Mouse (Mus musculus) MEL (cell line): ENCODE measurements around the gene Bpifb5. TPM values are rescaled to one million over a fixed set of nuclear protein-coding genes. Genes with fewer than 3 reads are reported as not detected.
"Not testable (repeated sequence)": the region's sequence is repeated elsewhere in the genome, so short reads cannot be mapped to it uniquely, and the experiment has no call there.

Source experiments
- DNase-seq: peaks from one replicate; pipeline ENCODE4 v3.0.0; 2011; ENCODE audit warnings: low read depth, low spot score
- H3K27ac ChIP-seq: 2 replicates; pipeline ENCODE4 v1.5.1; 2012; ENCODE audit warnings: low read depth, mild to moderate bottlenecking, control low read depth, low read length, moderate library complexity; ENCODE audit not compliant: control insufficient read depth
- H3K27me3 ChIP-seq, 2 experiments: fragments of 150-350 bp in 1 of 2; sonication (generic) in 1 of 2; 2 replicates each; pipeline ENCODE4 v1.6.1; 2012; ENCODE audit warnings: low read length in 2 of 2, mild to moderate bottlenecking in 2 of 2, improper control_type of control experiment in 1 of 2, moderate library complexity in 1 of 2; ENCODE audit not compliant: insufficient read depth in 2 of 2, control insufficient read depth in 1 of 2
- H3K36me3 ChIP-seq, 2 experiments: 2 replicates each; pipeline ENCODE4 v1.6.1; 2012 to 2014; ENCODE audit warnings: low read length in 2 of 2, improper control_type of control experiment in 1 of 2, inconsistent platforms in 1 of 2, mild to moderate bottlenecking in 1 of 2; ENCODE audit not compliant: insufficient read depth in 2 of 2, control insufficient read depth in 1 of 2
- H3K4me1 ChIP-seq, 2 experiments: fragments of 150-350 bp in 1 of 2; sonication (generic) in 1 of 2; 2 replicates each; pipeline ENCODE4 v1.6.1; 2012; ENCODE audit warnings: low read length in 2 of 2, improper control_type of control experiment in 1 of 2, mild to moderate bottlenecking in 1 of 2; ENCODE audit not compliant: insufficient read depth in 2 of 2, control insufficient read depth in 1 of 2
- H3K4me3 ChIP-seq, 2 experiments: fragments of 150-350 bp in 1 of 2; sonication (generic) in 1 of 2; 2 replicates each; pipeline ENCODE4 v1.5.1; 2012; ENCODE audit warnings: low read depth in 2 of 2, low read length in 2 of 2, mild to moderate bottlenecking in 2 of 2, moderate library complexity in 2 of 2, control low read depth in 1 of 2, improper control_type of control experiment in 1 of 2; ENCODE audit not compliant: control insufficient read depth in 1 of 2, insufficient read depth in 1 of 2
- H3K79me2 ChIP-seq: 2 replicates; pipeline ENCODE4 v1.6.1; 2012; ENCODE audit warnings: mild to moderate bottlenecking, low read length, moderate library complexity; ENCODE audit not compliant: control insufficient read depth, poor library complexity, insufficient read depth
- H3K9ac ChIP-seq: 2 replicates; pipeline ENCODE4 v1.6.1; 2012; ENCODE audit warnings: low read depth, mild to moderate bottlenecking, control low read depth, low read length, moderate library complexity; ENCODE audit not compliant: control insufficient read depth, poor library complexity, severe bottlenecking
- H3K9me3 ChIP-seq: fragments of 150-350 bp; sonication (generic); replicated peaks from 2 replicates; pipeline ENCODE4 v1.6.1; 2012; ENCODE audit warnings: mild to moderate bottlenecking, low read length, improper control_type of control experiment, moderate library complexity; ENCODE audit not compliant: insufficient read depth
- CHD1 ChIP-seq: IDR thresholded peaks from 2 replicates; pipeline ENCODE4 v1.6.1; 2012; ENCODE audit warnings: low read depth, mild to moderate bottlenecking, inconsistent platforms, low read length, improper control_type of control experiment
- CHD2 ChIP-seq: IDR thresholded peaks from 2 replicates; pipeline ENCODE4 v1.6.1; 2011; ENCODE audit warnings: low read length, improper control_type of control experiment
- CTCF ChIP-seq, 3 experiments: IDR thresholded peaks in 2 of 3; conservative IDR thresholded peaks in 1 of 3; 2 replicates each; pipeline ENCODE4 v1.5.1; 2011 to 2012; ENCODE audit warnings: low read length in 3 of 3, low read depth in 2 of 3, mild to moderate bottlenecking in 2 of 3, improper control_type of control experiment in 1 of 3, inconsistent platforms in 1 of 3, mixed read lengths in 1 of 3, moderate library complexity in 1 of 3; ENCODE audit not compliant: control insufficient read depth in 1 of 3, insufficient read depth in 1 of 3, poor library complexity in 1 of 3, severe bottlenecking in 1 of 3
- E2F4 ChIP-seq: IDR thresholded peaks from 2 replicates; pipeline ENCODE4 v1.6.1; 2011; ENCODE audit warnings: low read depth, low read length, improper control_type of control experiment, borderline replicate concordance
- EP300 ChIP-seq, 2 experiments: IDR thresholded peaks; 2 replicates each; pipeline ENCODE4 v1.6.1; 2011; ENCODE audit warnings: improper control_type of control experiment in 2 of 2, low read length in 2 of 2, low read depth in 1 of 2, mild to moderate bottlenecking in 1 of 2
- MAFK ChIP-seq: IDR thresholded peaks from 2 replicates; pipeline ENCODE4 v1.6.1; 2011; ENCODE audit warnings: low read depth, mild to moderate bottlenecking, low read length, improper control_type of control experiment, borderline replicate concordance
- MAZ ChIP-seq: IDR thresholded peaks from 2 replicates; pipeline ENCODE4 v1.6.1; 2012; ENCODE audit warnings: low read depth, mild to moderate bottlenecking, inconsistent platforms, low read length, improper control_type of control experiment
- MEF2A ChIP-seq: IDR thresholded peaks from 2 replicates; pipeline ENCODE4 v1.6.1; 2014; ENCODE audit warnings: low read depth, mild to moderate bottlenecking, inconsistent platforms, low read length, improper control_type of control experiment; ENCODE audit not compliant: poor library complexity, insufficient replicate concordance, severe bottlenecking; ENCODE audit errors: extremely low read depth
- MXI1 ChIP-seq: IDR thresholded peaks from 2 replicates; pipeline ENCODE4 v1.6.1; 2011; ENCODE audit warnings: mild to moderate bottlenecking, low read depth, low read length, improper control_type of control experiment
- MYB ChIP-seq: IDR thresholded peaks from 2 replicates; pipeline ENCODE4 v1.6.1; 2011; ENCODE audit warnings: mild to moderate bottlenecking, low read depth, low read length, improper control_type of control experiment
- MYC ChIP-seq: IDR thresholded peaks from 2 replicates; pipeline ENCODE4 v1.6.1; 2011; ENCODE audit warnings: low read depth, mild to moderate bottlenecking, low read length, improper control_type of control experiment, moderate library complexity
- NELFE ChIP-seq: IDR thresholded peaks from 2 replicates; pipeline ENCODE4 v1.6.1; 2011; ENCODE audit warnings: low read depth, low read length, improper control_type of control experiment
- POLR2A ChIP-seq, 2 experiments: IDR thresholded peaks; 2 replicates each; pipeline ENCODE4 v1.6.1; 2011 to 2012; ENCODE audit warnings: low read length in 2 of 2, mild to moderate bottlenecking in 2 of 2, control low read depth in 1 of 2, improper control_type of control experiment in 1 of 2, low read depth in 1 of 2, moderate library complexity in 1 of 2; ENCODE audit not compliant: control insufficient read depth in 1 of 2, insufficient read depth in 1 of 2, poor library complexity in 1 of 2
- RAD21 ChIP-seq: IDR thresholded peaks from 2 replicates; pipeline ENCODE4 v1.6.1; 2011; ENCODE audit warnings: mild to moderate bottlenecking, low read depth, low read length, improper control_type of control experiment
- RCOR1 ChIP-seq: IDR thresholded peaks from 2 replicates; pipeline ENCODE4 v1.6.1; 2012; ENCODE audit warnings: low read depth, mild to moderate bottlenecking, inconsistent platforms, low read length, improper control_type of control experiment
- SMC3 ChIP-seq: IDR thresholded peaks from 2 replicates; pipeline ENCODE4 v1.6.1; 2011; ENCODE audit warnings: low read depth, low read length, improper control_type of control experiment
- ZC3H11A ChIP-seq: IDR thresholded peaks from 2 replicates; pipeline ENCODE4 v1.6.1; 2012; ENCODE audit warnings: low read depth, mild to moderate bottlenecking, inconsistent platforms, low read length, improper control_type of control experiment
- ZKSCAN1 ChIP-seq: IDR thresholded peaks from 2 replicates; pipeline ENCODE4 v1.6.1; 2012; ENCODE audit warnings: low read depth, mild to moderate bottlenecking, inconsistent platforms, low read length, improper control_type of control experiment, moderate library complexity
- polyA plus RNA-seq, 2 experiments: library from polyadenylated mRNA; stranded (reverse) in 1 of 2; unstranded in 1 of 2; fragments of >175 nt in 1 of 2; fragments of >200 nt in 1 of 2; gene quantifications; 2 replicates each; pipeline versions ENCODE4 v1.2.1 to v1.2.4; 2012; ENCODE audit warnings: low replicate concordance in 2 of 2, low read depth in 1 of 2; ENCODE audit not compliant: insufficient read length in 2 of 2, insufficient read depth in 1 of 2, missing spikeins in 1 of 2
- total RNA-seq: library from RNA; depleted of rRNA; stranded (reverse); fragments of 300-350 nt; gene quantifications from 2 replicates; pipeline ENCODE4 v1.2.3, GENCODE M21; 2012

The Bpifb5 gene
- total and polyA plus RNA-seq, 3 experiments: not detected

GRCm38 (mm10) chr2:154240771-154241170 is 17.2 kb downstream of the Bpifb5 start:
- H3K4me3 ChIP-seq: no peak overlapping the region
- H3K9me3 ChIP-seq: no peaks in the 10 kb centered on the region
- no peak for DNase-seq
- TF ChIP-seq MEF2A (no peak), ZKSCAN1 (no peak), EP300 (IDR thresholded peaks at IDR 0.05; ENCODE audit: low read depth in 1 of 2, low read length in 2 of 2) (no peak), ZC3H11A (no peak), MAZ (no peak), MAFK (no peak), NELFE (no peak), RAD21 (no peak), MYC (no peak), SMC3 (no peak), CHD2 (no peak), MYB (no peak), CTCF (IDR thresholded peaks at IDR 0.05 in 2 of 3, conservative IDR thresholded peaks at IDR 0.05 in 1 of 3; ENCODE audit: control insufficient read depth in 1 of 3, insufficient read depth in 1 of 3, low read depth in 2 of 3, low read length in 3 of 3, poor library complexity in 1 of 3, severe bottlenecking in 1 of 3) (no peak), MXI1 (no peak), CHD1 (no peak), RCOR1 (no peak), E2F4 (no peak), POLR2A (IDR thresholded peaks at IDR 0.05; ENCODE audit: control insufficient read depth in 1 of 2, insufficient read depth in 1 of 2, low read depth in 1 of 2, low read length in 2 of 2, poor library complexity in 1 of 2) (no peak)
- H3K27ac ChIP-seq: no peak overlapping the region
- H3K79me2 ChIP-seq: no peaks in the 10 kb centered on the region
- H3K27me3 ChIP-seq: no peaks in the 10 kb centered on the region
- H3K36me3 ChIP-seq: no peaks in the 10 kb centered on the region
- H3K9ac ChIP-seq: no peak overlapping the region
- no peaks in the 10 kb centered on the region for H3K4me1 ChIP-seq

- not testable (repeated sequence) for H3K79me2 ChIP-seq, H3K36me3 ChIP-seq, DNase-seq, H3K27ac ChIP-seq, H3K27me3 ChIP-seq, H3K9ac ChIP-seq, H3K4me3 ChIP-seq, H3K4me1 ChIP-seq, H3K9me3 ChIP-seq
These were observed 19.2 kb downstream of the Bpifb5 start for GRCm38 (mm10) chr2:154242726-154243125.
